Mouse (Mus musculus): ENCODE data around the gene Cog5. TPM values are rescaled to one million over a fixed set of nuclear protein-coding genes. Genes with fewer than 3 reads are reported as not detected.

Gene Cog5
- polyA plus RNA-seq, 1 experiment from 2014 or later: 34.8 TPM

DNA sequence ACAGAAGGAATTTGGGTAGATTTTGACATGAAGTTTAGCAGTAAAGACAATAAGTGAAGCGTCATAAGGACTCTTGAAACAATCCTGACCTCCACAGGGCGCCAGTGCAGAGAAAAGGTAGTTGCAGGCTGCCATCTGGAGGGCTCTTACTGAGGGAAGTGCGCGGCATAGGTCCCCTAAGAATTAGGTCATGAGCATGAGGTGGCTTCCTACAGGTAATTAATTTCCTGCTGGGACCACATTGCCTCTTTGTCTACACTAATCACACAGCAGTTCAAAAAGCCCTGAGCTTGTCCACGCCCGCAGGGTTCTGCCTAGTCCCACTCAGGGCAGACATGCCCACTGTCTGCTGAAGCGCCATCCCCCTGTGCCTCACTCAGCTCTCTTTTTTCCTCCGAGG lies 242.3 kb downstream of the Cog5 start:
- ATAC-seq (ENCODE audit: insufficient read depth, low FRiP score, low TSS enrichment): 0 out of 2 replicates have a peak, but pooled peaks have one; percentile 33
- no peaks in the 10 kb centered on the region for H3K27me3 ChIP-seq (ENCODE audit: control insufficient read depth, insufficient read depth, low read length)
- H3K9ac ChIP-seq (ENCODE audit: low read length): no peak overlapping the region
- peak; percentile 38 for DNase-seq (ENCODE audit: low spot score)
- H3K27ac ChIP-seq (ENCODE audit: low read depth, low read length): no peak overlapping the region
- 33% methylated on average over 8 of the region's 8 CpGs for WGBS
- no peaks in the 10 kb centered on the region for H3K9me3 ChIP-seq (ENCODE audit: control insufficient read depth, low read length)
- H3K36me3 ChIP-seq (ENCODE audit: control insufficient read depth, insufficient read depth, low read length): no peaks in the 10 kb centered on the region
- no peak overlapping the region for H3K4me3 ChIP-seq (ENCODE audit: low read depth, low read length)
- peaks cover 14% of the 10 kb centered on the region for H3K4me1 ChIP-seq (ENCODE audit: control insufficient read depth, insufficient read depth, low read length)
- no peak overlapping the region for H3K4me2 ChIP-seq (ENCODE audit: low read depth)

DNA sequence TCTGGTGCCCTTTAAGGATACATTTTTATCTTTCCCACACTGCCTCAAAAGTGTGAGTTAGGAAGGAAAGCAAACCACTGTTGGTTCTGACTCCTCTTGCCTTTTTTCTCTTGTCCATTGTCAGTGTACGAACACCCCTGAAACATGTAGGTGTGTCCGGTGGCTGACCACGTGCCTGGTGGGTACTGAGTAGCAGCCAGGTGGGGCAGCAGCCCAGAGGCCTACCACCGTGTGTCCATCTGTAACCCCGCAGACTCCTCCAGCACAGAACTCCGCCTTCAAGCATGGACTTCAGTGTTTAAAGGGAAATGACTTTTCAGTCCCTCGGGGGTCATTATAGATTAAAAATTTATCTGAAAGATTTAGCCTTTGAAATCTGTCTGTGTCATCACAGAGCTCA lies 242.8 kb downstream of the Cog5 start:
- H3K9me3 ChIP-seq (ENCODE audit: control insufficient read depth, low read length): no peaks in the 10 kb centered on the region
- no peak overlapping the region for H3K4me3 ChIP-seq (ENCODE audit: low read depth, low read length)
- H3K4me1 ChIP-seq (ENCODE audit: control insufficient read depth, insufficient read depth, low read length): peaks cover 14% of the 10 kb centered on the region
- WGBS: 64% methylated on average over 7 of the region's 7 CpGs
- DNase-seq (ENCODE audit: low spot score) (no peak), ATAC-seq (ENCODE audit: insufficient read depth, low FRiP score, low TSS enrichment) (no peak)
- H3K4me2 ChIP-seq (ENCODE audit: low read depth): no peak overlapping the region
- H3K27ac ChIP-seq (ENCODE audit: low read depth, low read length): no peak overlapping the region
- H3K36me3 ChIP-seq (ENCODE audit: control insufficient read depth, insufficient read depth, low read length): no peaks in the 10 kb centered on the region
- no peaks in the 10 kb centered on the region for H3K27me3 ChIP-seq (ENCODE audit: control insufficient read depth, insufficient read depth, low read length)
- H3K9ac ChIP-seq (ENCODE audit: low read length): no peak overlapping the region

- ATAC-seq (ENCODE audit: insufficient read depth, low FRiP score, low TSS enrichment) (no peak), DNase-seq (ENCODE audit: low spot score) (no peak)
- Histone ChIP-seq H3K4me1 (ENCODE audit: control insufficient read depth, insufficient read depth, low read length) (peaks cover 12% of the 10 kb centered on the region), H3K4me3 (ENCODE audit: low read depth, low read length) (no peak overlapping the region), H3K9ac (ENCODE audit: low read length) (no peak overlapping the region), H3K27ac (ENCODE audit: low read depth, low read length) (no peak overlapping the region), H3K4me2 (ENCODE audit: low read depth) (no peak overlapping the region), H3K27me3 (ENCODE audit: control insufficient read depth, insufficient read depth, low read length) (no peaks in the 10 kb centered on the region), H3K9me3 (ENCODE audit: control insufficient read depth, low read length) (no peaks in the 10 kb centered on the region), H3K36me3 (ENCODE audit: control insufficient read depth, insufficient read depth, low read length) (no peaks in the 10 kb centered on the region)
- WGBS: 76% methylated on average over 4 of the region's 4 CpGs
Measured at GRCm38 (mm10) chr12:31900391-31900914, 245.8 kb downstream of the Cog5 start.

- Histone ChIP-seq H3K9ac (ENCODE audit: low read length) (no peak overlapping the region), H3K9me3 (ENCODE audit: control insufficient read depth, low read length) (no peaks in the 10 kb centered on the region), H3K27me3 (ENCODE audit: control insufficient read depth, insufficient read depth, low read length) (no peaks in the 10 kb centered on the region), H3K36me3 (ENCODE audit: control insufficient read depth, insufficient read depth, low read length) (no peaks in the 10 kb centered on the region), H3K4me1 (ENCODE audit: control insufficient read depth, insufficient read depth, low read length) (no peaks in the 10 kb centered on the region), H3K4me3 (ENCODE audit: low read depth, low read length) (no peak overlapping the region), H3K4me2 (ENCODE audit: low read depth) (no peak overlapping the region), H3K27ac (ENCODE audit: low read depth, low read length) (peak overlapping the region; percentile 56; the same call in 1 of the 2 replicates)
- 62% methylated on average over 6 of the region's 6 CpGs for WGBS
- ATAC-seq (ENCODE audit: insufficient read depth, low FRiP score, low TSS enrichment) (peak; percentile 58), DNase-seq (ENCODE audit: low spot score) (no peak)
Measured at GRCm38 (mm10) chr12:31905696-31906551, 251.3 kb downstream of the Cog5 start.

DNA sequence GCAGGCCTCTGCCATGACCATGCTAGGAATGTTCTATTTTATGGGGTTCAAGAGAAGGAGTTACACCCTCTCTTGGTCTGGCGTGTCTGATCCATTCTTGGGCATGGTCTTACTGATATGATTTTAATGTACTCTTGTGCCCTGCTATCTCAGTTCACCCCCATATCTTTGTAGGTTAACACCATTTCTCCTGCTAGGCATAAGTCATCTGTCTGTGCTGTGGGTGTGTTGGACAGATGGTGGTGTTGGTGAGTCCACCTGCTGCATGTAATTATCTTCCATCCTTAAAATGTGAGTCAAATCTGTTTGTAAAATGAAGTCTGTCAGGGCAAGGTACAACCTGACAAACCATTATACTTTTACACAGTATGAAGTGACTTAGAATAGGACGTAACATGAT lies 252.8 kb downstream of the Cog5 start:
- DNase-seq (ENCODE audit: low spot score) (no peak), ATAC-seq (ENCODE audit: insufficient read depth, low FRiP score, low TSS enrichment) (no peak)
- Histone ChIP-seq H3K9me3 (ENCODE audit: control insufficient read depth, low read length) (no peaks in the 10 kb centered on the region), H3K36me3 (ENCODE audit: control insufficient read depth, insufficient read depth, low read length) (no peaks in the 10 kb centered on the region), H3K27ac (ENCODE audit: low read depth, low read length) (no peak overlapping the region), H3K4me2 (ENCODE audit: low read depth) (no peak overlapping the region), H3K4me3 (ENCODE audit: low read depth, low read length) (no peak overlapping the region), H3K27me3 (ENCODE audit: control insufficient read depth, insufficient read depth, low read length) (no peaks in the 10 kb centered on the region), H3K4me1 (ENCODE audit: control insufficient read depth, insufficient read depth, low read length) (no peaks in the 10 kb centered on the region), H3K9ac (ENCODE audit: low read length) (no peak overlapping the region)
- 93% methylated on average over 2 of the region's 2 CpGs for WGBS

- H3K36me3 ChIP-seq (ENCODE audit: control insufficient read depth, insufficient read depth, low read length): no peaks in the 10 kb centered on the region
- no peaks in the 10 kb centered on the region for H3K4me1 ChIP-seq (ENCODE audit: control insufficient read depth, insufficient read depth, low read length)
- no peak overlapping the region for H3K9ac ChIP-seq (ENCODE audit: low read length)
- no peak overlapping the region for H3K27ac ChIP-seq (ENCODE audit: low read depth, low read length)
- ATAC-seq (ENCODE audit: insufficient read depth, low FRiP score, low TSS enrichment): no peak
- H3K9me3 ChIP-seq (ENCODE audit: control insufficient read depth, low read length): no peaks in the 10 kb centered on the region
- WGBS: 74% methylated on average over 6 of the region's 6 CpGs
- no peak for DNase-seq (ENCODE audit: low spot score)
- no peak overlapping the region for H3K4me2 ChIP-seq (ENCODE audit: low read depth)
- no peak overlapping the region for H3K4me3 ChIP-seq (ENCODE audit: low read depth, low read length)
- no peaks in the 10 kb centered on the region for H3K27me3 ChIP-seq (ENCODE audit: control insufficient read depth, insufficient read depth, low read length)
Measured at GRCm38 (mm10) chr12:31912966-31913551, 258.4 kb downstream of the Cog5 start.

GRCm38 (mm10) chr12:31913614-31914013 lies 258.9 kb downstream of the Cog5 start:
- 87% methylated on average over 4 of the region's 4 CpGs for WGBS

GRCm38 (mm10) chr12:31916691-31917090 lies 262.0 kb downstream of the Cog5 start:
- Histone ChIP-seq H3K4me1 (ENCODE audit: control insufficient read depth, insufficient read depth, low read length) (no peaks in the 10 kb centered on the region), H3K9ac (ENCODE audit: low read length) (no peak overlapping the region), H3K9me3 (ENCODE audit: control insufficient read depth, low read length) (no peaks in the 10 kb centered on the region), H3K36me3 (ENCODE audit: control insufficient read depth, insufficient read depth, low read length) (no peaks in the 10 kb centered on the region), H3K4me2 (ENCODE audit: low read depth) (no peak overlapping the region), H3K27ac (ENCODE audit: low read depth, low read length) (no peak overlapping the region), H3K27me3 (ENCODE audit: control insufficient read depth, insufficient read depth, low read length) (no peaks in the 10 kb centered on the region), H3K4me3 (ENCODE audit: low read depth, low read length) (no peak overlapping the region)
- DNase-seq (ENCODE audit: low spot score) (no peak), ATAC-seq (ENCODE audit: insufficient read depth, low FRiP score, low TSS enrichment) (no peak)
- 91% methylated on average over 5 of the region's 5 CpGs for WGBS

More at GRCm38 (mm10) chr12:31913614-31914013, 258.9 kb downstream of the Cog5 start:
- ATAC-seq (ENCODE audit: insufficient read depth, low FRiP score, low TSS enrichment) (no peak), DNase-seq (ENCODE audit: low spot score) (no peak)
- no peaks in the 10 kb centered on the region for H3K36me3 ChIP-seq (ENCODE audit: control insufficient read depth, insufficient read depth, low read length)
- no peaks in the 10 kb centered on the region for H3K27me3 ChIP-seq (ENCODE audit: control insufficient read depth, insufficient read depth, low read length)
- H3K27ac ChIP-seq (ENCODE audit: low read depth, low read length): no peak overlapping the region
- H3K9me3 ChIP-seq (ENCODE audit: control insufficient read depth, low read length): no peaks in the 10 kb centered on the region
- no peaks in the 10 kb centered on the region for H3K4me1 ChIP-seq (ENCODE audit: control insufficient read depth, insufficient read depth, low read length)
- no peak overlapping the region for H3K9ac ChIP-seq (ENCODE audit: low read length)
- no peak overlapping the region for H3K4me2 ChIP-seq (ENCODE audit: low read depth)
- no peak overlapping the region for H3K4me3 ChIP-seq (ENCODE audit: low read depth, low read length)
